Mouse (Mus musculus) right cerebral cortex, postnatal 4 days (tissue): ENCODE results near the gene Retreg1.

Experiments used
- DNase-seq: peaks from one replicate; pipeline ENCODE4 v3.0.0-alpha.2; 2022

Retreg1 gene

GRCm38 (mm10) chr15:25834282-25834681 lies 8.7 kb upstream of the Retreg1 start:
- DNase-seq, result no peak

GRCm38 (mm10) chr15:25834920-25835674 lies 7.9 kb upstream of the Retreg1 start:
- DNase-seq, result no peak

GRCm38 (mm10) chr15:25842462-25843085 lies 406 bp upstream of the Retreg1 start:
- no peak for DNase-seq

- no peak for DNase-seq
These were observed 1.1 kb downstream of the Retreg1 start for GRCm38 (mm10) chr15:25844013-25844570.

- DNase-seq, result no peak
These were observed 1.8 kb downstream of the Retreg1 start for GRCm38 (mm10) chr15:25844771-25845170.

- DNase-seq, result no peak
These were observed 4.7 kb downstream of the Retreg1 start for GRCm38 (mm10) chr15:25847576-25848168.

- no peak for DNase-seq
These were observed 7.6 kb downstream of the Retreg1 start for GRCm38 (mm10) chr15:25850552-25850951.

- DNase-seq, result no peak
These were observed 11.4 kb downstream of the Retreg1 start for GRCm38 (mm10) chr15:25854270-25854904.

GRCm38 (mm10) chr15:25858611-25859058 lies 15.7 kb downstream of the Retreg1 start:
- no peak for DNase-seq

GRCm38 (mm10) chr15:25859469-25859868 lies 16.5 kb downstream of the Retreg1 start:
- no peak for DNase-seq

GRCm38 (mm10) chr15:25861900-25862299 lies 18.9 kb downstream of the Retreg1 start:
- no peak for DNase-seq

- DNase-seq, result no peak
These were observed 22.6 kb downstream of the Retreg1 start for GRCm38 (mm10) chr15:25865605-25866004.

- DNase-seq, result no peak
These were observed 23.1 kb downstream of the Retreg1 start for GRCm38 (mm10) chr15:25866106-25866505.

- DNase-seq, result no peak
These were observed 26.1 kb downstream of the Retreg1 start for GRCm38 (mm10) chr15:25869129-25869528.

GRCm38 (mm10) chr15:25871470-25871869 lies 28.5 kb downstream of the Retreg1 start:
- DNase-seq, result no peak

GRCm38 (mm10) chr15:25872118-25872517 lies 29.1 kb downstream of the Retreg1 start:
- no peak for DNase-seq

GRCm38 (mm10) chr15:25872657-25873056 lies 29.7 kb downstream of the Retreg1 start:
- DNase-seq, result no peak

GRCm38 (mm10) chr15:25873536-25873935 lies 30.6 kb downstream of the Retreg1 start:
- DNase-seq, result no peak

GRCm38 (mm10) chr15:25876601-25877161 lies 33.7 kb downstream of the Retreg1 start:
- no peak for DNase-seq

GRCm38 (mm10) chr15:25877798-25878197 lies 34.8 kb downstream of the Retreg1 start:
- no peak for DNase-seq

GRCm38 (mm10) chr15:25879229-25879628 lies 36.2 kb downstream of the Retreg1 start:
- DNase-seq, result no peak

GRCm38 (mm10) chr15:25880192-25880591 lies 37.2 kb downstream of the Retreg1 start:
- no peak for DNase-seq

- no peak for DNase-seq
These were observed 39.0 kb downstream of the Retreg1 start for GRCm38 (mm10) chr15:25882002-25882401.
